Comparison of ENCODE assay signal across 8 mouse cellular contexts in genomic region chr16:72028216-72028610, GRCm38 (mm10).
DNase-seq lines count a peak whose midpoint lies in the region; ATAC-seq and TF ChIP-seq lines count a peak whose summit lies in the region.
"Had no signal": no experiment of that assay in that cellular context is flagged by ENCODE, and none has a peak within 500 bp of the region (broad histone marks: within the 10 kb centered on the region; RNA-seq: fewer than 3 reads in every experiment).

No protein-coding gene starts in this region.

- no peak for TF ChIP-seq CTCF in intestine, postnatal 0 days (IDR thresholded peaks at IDR 0.05; ENCODE audit: low read depth)
- no peak for TF ChIP-seq CTCF in olfactory bulb, adult 2 months (IDR thresholded peaks at IDR 0.05; ENCODE audit: insufficient read depth, low read depth, low read length)

- no peak overlapping the region for H3K27ac ChIP-seq in liver, embryonic 11.5 days (ENCODE audit: low read depth, low read length)
- peak overlapping the region; percentile 54; the same call in 1 of the 2 replicates for H3K27ac ChIP-seq in forebrain, embryonic 12.5 days
- no peak overlapping the region for H3K27ac ChIP-seq in intestine, postnatal 0 days (ENCODE audit: low read depth, low read length)
- H3K27ac ChIP-seq in olfactory bulb, adult 2 months (ENCODE audit: insufficient read depth, low read depth, low read length): no peak overlapping the region

- H3K4me2 ChIP-seq in liver, embryonic 11.5 days: peak overlapping the region; percentile 56
- peak overlapping the region; percentile 89 for H3K4me2 ChIP-seq in forebrain, embryonic 12.5 days
- H3K4me2 ChIP-seq in intestine, postnatal 0 days (replicated peaks; ENCODE audit: low read depth): peak overlapping the region; percentile 52

- no peaks in the 10 kb centered on the region for H3K36me3 ChIP-seq in liver, embryonic 11.5 days (ENCODE audit: control insufficient read depth, insufficient read depth, low read length)
- no peaks in the 10 kb centered on the region for H3K36me3 ChIP-seq in forebrain, embryonic 12.5 days (replicated peaks)
- H3K36me3 ChIP-seq in intestine, postnatal 0 days (ENCODE audit: control insufficient read depth, insufficient read depth): no peaks in the 10 kb centered on the region

- no peaks in the 10 kb centered on the region for H3K4me1 ChIP-seq in liver, embryonic 11.5 days (replicated peaks; ENCODE audit: control insufficient read depth, insufficient read depth, low read length)
- peaks cover 14% of the 10 kb centered on the region for H3K4me1 ChIP-seq in forebrain, embryonic 12.5 days
- H3K4me1 ChIP-seq in intestine, postnatal 0 days (replicated peaks; ENCODE audit: control insufficient read depth, insufficient read depth, low read length): no peaks in the 10 kb centered on the region
- 0 out of 2 replicates have a peak, but pooled peaks cover 5% of the 10 kb centered on the region for H3K4me1 ChIP-seq in olfactory bulb, adult 2 months (ENCODE audit: control insufficient read depth, insufficient read depth, low read length)

- peak overlapping the region; percentile 35 for H3K4me3 ChIP-seq in liver, embryonic 11.5 days (ENCODE audit: low read depth, low read length)
- peak overlapping the region; percentile 54 for H3K4me3 ChIP-seq in forebrain, embryonic 12.5 days (replicated peaks)
- H3K4me3 ChIP-seq in intestine, postnatal 0 days (ENCODE audit: low read depth, low read length): peak overlapping the region; percentile 17
- H3K4me3 ChIP-seq in olfactory bulb, adult 2 months (ENCODE audit: insufficient read depth, low read depth, low read length): peak overlapping the region; percentile 56

- TF ChIP-seq POLR2A in olfactory bulb, adult 2 months (IDR thresholded peaks at IDR 0.05; ENCODE audit: insufficient read depth, low read depth, low read length): no peak

- no peak overlapping the region for H3K9ac ChIP-seq in liver, embryonic 11.5 days (ENCODE audit: low read depth, low read length)
- H3K9ac ChIP-seq in forebrain, embryonic 12.5 days: peak overlapping the region; percentile 70
- H3K9ac ChIP-seq in intestine, postnatal 0 days (ENCODE audit: low read depth, low read length): no peak overlapping the region

- H3K27me3 ChIP-seq in liver, embryonic 11.5 days (replicated peaks; ENCODE audit: control insufficient read depth, insufficient read depth, low read length): peaks cover 17% of the 10 kb centered on the region
- H3K27me3 ChIP-seq in forebrain, embryonic 12.5 days: no peaks in the 10 kb centered on the region
- H3K27me3 ChIP-seq in intestine, postnatal 0 days (replicated peaks; ENCODE audit: control insufficient read depth, insufficient read depth, low read length): peaks cover 15% of the 10 kb centered on the region; the same call in 1 of the 2 replicates

- ATAC-seq in liver, embryonic 11.5 days (replicated peaks; ENCODE audit: low FRiP score): no peak
- ATAC-seq in forebrain, embryonic 12.5 days (ENCODE audit: low FRiP score): peak; percentile 9; the same call in 1 of the 2 replicates
- ATAC-seq in intestine, postnatal 0 days: no peak

- 6% methylated on average over 6 of the region's 6 CpGs for WGBS in liver, embryonic 11.5 days
- under 1% methylated on average over 6 of the region's 6 CpGs for WGBS in forebrain, embryonic 12.5 days
- WGBS in intestine, postnatal 0 days: 11% methylated on average over 6 of the region's 6 CpGs
- 2% methylated on average over 6 of the region's 6 CpGs for WGBS in olfactory bulb, adult 2 months

- DNase-seq in liver, embryonic 11.5 days (ENCODE audit: low spot score): no peak
- DNase-seq in liver: no peak
- DNase-seq in retina, postnatal 1 day: no peak
- DNase-seq in gastrocnemius, postnatal 25 days: no peak
- DNase-seq: layer of hippocampus, adult 9-11 months had no signal

- H3K9me3 ChIP-seq in liver, embryonic 11.5 days (ENCODE audit: control insufficient read depth, low read length): no peaks in the 10 kb centered on the region
- H3K9me3 ChIP-seq in forebrain, embryonic 12.5 days: no peaks in the 10 kb centered on the region
- H3K9me3 ChIP-seq in intestine, postnatal 0 days (ENCODE audit: control insufficient read depth): no peaks in the 10 kb centered on the region
